Mouse (Mus musculus): ENCODE data around the gene Eef2.
"Not testable (repeated sequence)": the region's sequence is repeated elsewhere in the genome, so short reads cannot be mapped to it uniquely, and the experiment has no call there.

- TF ChIP-seq POLR2A (IDR thresholded peaks at IDR 0.05; ENCODE audit: borderline replicate concordance, control insufficient read depth, low read depth, low read length); CTCF (IDR thresholded peaks at IDR 0.05; ENCODE audit: control insufficient read depth, insufficient read depth, low read length): not testable (repeated sequence)
These were observed 47.3 kb downstream of the Eef2 start for GRCm38 (mm10) chr10:81223731-81224130.

All from bone marrow, adult 2 months (tissue).